In genomic region chr6:28871725-28872420, GRCm38 (mm10) we compare ENCODE assay signal across 19 mouse cellular contexts. TPM values are rescaled to one million over a fixed set of nuclear protein-coding genes. Genes with fewer than 3 reads are reported as not detected.
DNase-seq lines count a peak whose midpoint lies in the region; ATAC-seq and TF ChIP-seq lines count a peak whose summit lies in the region.
"Had no signal": no experiment of that assay in that cellular context is flagged by ENCODE, and none has a peak within 500 bp of the region (broad histone marks: within the 10 kb centered on the region; RNA-seq: fewer than 3 reads in every experiment).

No protein-coding gene starts in this region.

- ATAC-seq in forebrain, postnatal 0 days = peak; percentile 78
- no peak for ATAC-seq in forebrain, embryonic 13.5 days
- ATAC-seq in midbrain, embryonic 16.5 days = peak; percentile 30; the same call in 1 of the 2 replicates
- ATAC-seq: activated CD4-positive, CD25-positive, alpha-beta regulatory T cell, adult 4 months; intestine, embryonic 15.5 days had no signal

- WGBS in forebrain, postnatal 0 days = 67% methylated on average over 5 of the region's 5 CpGs
- 76% methylated on average over 5 of the region's 5 CpGs for WGBS in forebrain, embryonic 13.5 days
- 86% methylated on average over 5 of the region's 5 CpGs for WGBS in midbrain, embryonic 16.5 days
- 91% methylated on average over 5 of the region's 5 CpGs for WGBS in midbrain, embryonic 10.5 days
- whole genome bisulfite sequencing in small intestine, adult 2 months = 37% methylated on average over 5 of the region's 5 CpGs

- H3K9ac ChIP-seq in forebrain, postnatal 0 days = no peak overlapping the region
- no peak overlapping the region for H3K9ac ChIP-seq in forebrain, embryonic 13.5 days
- no peak overlapping the region for H3K9ac ChIP-seq in midbrain, embryonic 16.5 days (ENCODE audit: low read depth, low read length)
- H3K9ac ChIP-seq: embryonic facial prominence, embryonic 15.5 days; intestine, embryonic 15.5 days; limb, embryonic 13.5 days; stomach, embryonic 15.5 days had no signal

- H3K4me3 ChIP-seq in forebrain, postnatal 0 days (ENCODE audit: low read depth, low read length) = no peak overlapping the region
- H3K4me3 ChIP-seq in forebrain, embryonic 13.5 days = no peak overlapping the region
- no peak overlapping the region for H3K4me3 ChIP-seq in midbrain, embryonic 16.5 days (ENCODE audit: low read depth, low read length)
- H3K4me3 ChIP-seq in midbrain, embryonic 10.5 days = no peak overlapping the region
- H3K4me3 ChIP-seq in small intestine, adult 2 months (ENCODE audit: low read depth, low read length) = no peak overlapping the region
- H3K4me3 ChIP-seq: embryonic facial prominence, embryonic 15.5 days; heart, adult 2 months; intestine, embryonic 15.5 days; limb, embryonic 13.5 days; myocyte; stomach, embryonic 15.5 days had no signal

- no peaks in the 10 kb centered on the region for H3K9me3 ChIP-seq in forebrain, postnatal 0 days (ENCODE audit: low read length)
- no peaks in the 10 kb centered on the region for H3K9me3 ChIP-seq in forebrain, embryonic 13.5 days (replicated peaks)
- no peaks in the 10 kb centered on the region for H3K9me3 ChIP-seq in midbrain, embryonic 16.5 days (replicated peaks; ENCODE audit: control insufficient read depth, low read length, poor library complexity, severe bottlenecking)
- H3K9me3 ChIP-seq in midbrain, embryonic 10.5 days (replicated peaks) = no peaks in the 10 kb centered on the region
- H3K9me3 ChIP-seq: embryonic facial prominence, embryonic 15.5 days; intestine, embryonic 15.5 days; limb, embryonic 13.5 days; stomach, embryonic 15.5 days had no signal

- TF ChIP-seq POLR2A in brain, embryonic 14.5 days (IDR thresholded peaks at IDR 0.05; ENCODE audit: borderline replicate concordance, extremely low read depth, insufficient read depth, insufficient read length, poor library complexity, severe bottlenecking) = no peak
- TF ChIP-seq POLR2A in small intestine, adult 2 months (IDR thresholded peaks at IDR 0.05; ENCODE audit: low read depth, low read length) = no peak

- H3K4me2 ChIP-seq in forebrain, postnatal 0 days (ENCODE audit: low read depth) = no peak overlapping the region
- no peak overlapping the region for H3K4me2 ChIP-seq in forebrain, embryonic 13.5 days
- H3K4me2 ChIP-seq in midbrain, embryonic 16.5 days (ENCODE audit: low read length) = no peak overlapping the region
- H3K4me2 ChIP-seq: embryonic facial prominence, embryonic 15.5 days; intestine, embryonic 15.5 days; limb, embryonic 13.5 days; stomach, embryonic 15.5 days had no signal

- peak; percentile 56 for DNase-seq in forebrain, postnatal 0 days
- DNase-seq in midbrain, embryonic 10.5 days (ENCODE audit: low spot score) = no peak
- DNase-seq in brain, embryonic 14.5 days (ENCODE audit: low read depth) = peak; percentile 46
- no peak for DNase-seq in urinary bladder, postnatal 25 days (ENCODE audit: low spot score)
- DNase-seq: cerebellum, adult 11-12 months; heart, adult 2 months; heart, postnatal 14 days; kidney, postnatal 10 days; thymus, postnatal 36 days had no signal

- no peak for TF ChIP-seq CTCF in forebrain, postnatal 0 days (IDR thresholded peaks at IDR 0.05; ENCODE audit: low read depth)
- TF ChIP-seq CTCF in brain, embryonic 14.5 days (IDR thresholded peaks at IDR 0.05; ENCODE audit: borderline replicate concordance, extremely low read depth, insufficient read depth, insufficient read length) = no peak
- no peak for TF ChIP-seq CTCF in small intestine, adult 2 months (IDR thresholded peaks at IDR 0.05; ENCODE audit: extremely low read depth, insufficient read length, insufficient replicate concordance, low read depth, low read length)

- no peaks in the 10 kb centered on the region for H3K36me3 ChIP-seq in forebrain, postnatal 0 days (ENCODE audit: insufficient read depth)
- no peaks in the 10 kb centered on the region for H3K36me3 ChIP-seq in forebrain, embryonic 13.5 days (ENCODE audit: poor library complexity, severe bottlenecking)
- no peaks in the 10 kb centered on the region for H3K36me3 ChIP-seq in midbrain, embryonic 16.5 days (ENCODE audit: control insufficient read depth, insufficient read depth, low read length)
- H3K36me3 ChIP-seq in midbrain, embryonic 10.5 days = peaks cover 9% of the 10 kb centered on the region
- peaks cover 2% of the 10 kb centered on the region; the same call in 1 of the 2 replicates for H3K36me3 ChIP-seq in small intestine, adult 2 months (ENCODE audit: control insufficient read depth, insufficient read depth, low read length)
- H3K36me3 ChIP-seq: stomach, embryonic 15.5 days had no signal

- H3K27ac ChIP-seq in forebrain, postnatal 0 days (ENCODE audit: low read depth, low read length) = peak overlapping the region; percentile 15; the same call in 1 of the 2 replicates
- H3K27ac ChIP-seq in forebrain, embryonic 13.5 days = no peak overlapping the region
- no peak overlapping the region for H3K27ac ChIP-seq in midbrain, embryonic 16.5 days (ENCODE audit: low read length)
- no peak overlapping the region for H3K27ac ChIP-seq in midbrain, embryonic 10.5 days (replicated peaks)
- peak overlapping the region; percentile 9; the same call in 1 of the 2 replicates for H3K27ac ChIP-seq in small intestine, adult 2 months (ENCODE audit: insufficient read depth, low read depth, low read length)
- H3K27ac ChIP-seq: embryonic facial prominence, embryonic 15.5 days; heart, adult 2 months; intestine, embryonic 15.5 days; limb, embryonic 13.5 days; macrophage; stomach, embryonic 15.5 days had no signal

- no peaks in the 10 kb centered on the region for H3K27me3 ChIP-seq in forebrain, postnatal 0 days (ENCODE audit: insufficient read depth, low read length)
- peaks cover 3% of the 10 kb centered on the region; the same call in 1 of the 2 replicates for H3K27me3 ChIP-seq in forebrain, embryonic 13.5 days
- H3K27me3 ChIP-seq in midbrain, embryonic 16.5 days (ENCODE audit: control insufficient read depth, insufficient read depth, low read depth, low read length) = no peaks in the 10 kb centered on the region
- no peaks in the 10 kb centered on the region for H3K27me3 ChIP-seq in midbrain, embryonic 10.5 days (ENCODE audit: low read depth, poor library complexity, severe bottlenecking)
- H3K27me3 ChIP-seq in small intestine, adult 2 months (ENCODE audit: control insufficient read depth, insufficient read depth, low read length) = no peaks in the 10 kb centered on the region
- H3K27me3 ChIP-seq: embryonic facial prominence, embryonic 15.5 days; intestine, embryonic 15.5 days; limb, embryonic 13.5 days; stomach, embryonic 15.5 days had no signal

- H3K4me1 ChIP-seq in forebrain, postnatal 0 days (ENCODE audit: insufficient read depth) = peaks cover 6% of the 10 kb centered on the region
- peaks cover 56% of the 10 kb centered on the region for H3K4me1 ChIP-seq in forebrain, embryonic 13.5 days
- H3K4me1 ChIP-seq in midbrain, embryonic 16.5 days (ENCODE audit: control insufficient read depth, insufficient read depth, low read length) = peaks cover 10% of the 10 kb centered on the region
- peaks cover 40% of the 10 kb centered on the region for H3K4me1 ChIP-seq in midbrain, embryonic 10.5 days
- peaks cover 65% of the 10 kb centered on the region for H3K4me1 ChIP-seq in small intestine, adult 2 months (ENCODE audit: control insufficient read depth, insufficient read depth, insufficient read length, low read length)

RNA-seq across cellular contexts. Expression of gene Lrrc4, which starts 40.3 kb away (rescaled TPM):
- total RNA-seq in forebrain, postnatal 0 days (2014; rRNA removed) = 32.9 and 37.1 TPM in 2 replicates
- polyA plus RNA-seq in forebrain, postnatal 0 days (2015; fragmentation: Nextera tagmentation; extraction: Ambion mirVana) = 4.0 and 5.4 TPM in 2 replicates
- polyA plus RNA-seq in forebrain, embryonic 13.5 days (2015; fragmentation: Nextera tagmentation; extraction: Ambion mirVana) = 3.8 and 4.3 TPM in 2 replicates
- 6.7 and 6.8 TPM in 2 replicates for polyA plus RNA-seq in midbrain, embryonic 16.5 days (2015; fragmentation: Nextera tagmentation; extraction: Ambion mirVana)
- 1.5 and 2.3 TPM in 2 replicates for polyA plus RNA-seq in midbrain, embryonic 10.5 days (2016; fragmentation: Nextera tagmentation; extraction: Ambion mirVana)
- 23.4 and 28.4 TPM in 2 replicates for polyA plus RNA-seq in brain, embryonic 14.5 days (2012; rRNA removed)
- polyA plus RNA-seq in small intestine, adult 2 months (2012; rRNA removed) = 0.11 and 0.44 TPM in 2 replicates

Comparison
In these comparisons a context has a peak if more than half of its experiments do, and no peak if none do; other contexts are left out.
1. H3K27ac ChIP-seq: peak in forebrain, postnatal 0 days (single experiment) and small intestine, adult 2 months (single experiment); none in forebrain, embryonic 13.5 days (single experiment), midbrain, embryonic 16.5 days (single experiment) and midbrain, embryonic 10.5 days (single experiment).
2. DNase-seq: peak in forebrain, postnatal 0 days (single experiment) and brain, embryonic 14.5 days (single experiment); none in midbrain, embryonic 10.5 days (single experiment) and urinary bladder, postnatal 25 days (single experiment).